Mouse (Mus musculus): ENCODE results near the gene Gbp4.
"Not testable (repeated sequence)": the region's sequence is repeated elsewhere in the genome, so short reads cannot be mapped to it uniquely, and the experiment has no call there.

Gbp4 gene

GRCm38 (mm10) chr5:105139409-105140088 is at the start of gene Gbp4, which contains the start of the genes Gbp9 and Gbp8:
TSS of gene Gbp4 (minus strand) at chr5:105139586.
TSS of gene Gbp9 (minus strand) at chr5:105139539.
TSS of gene Gbp8 (minus strand) at chr5:105139540.
- not testable (repeated sequence) for DNase-seq (ENCODE audit: low read depth, low spot score)

- DNase-seq (ENCODE audit: low read depth, low spot score) = no peak
Measured at GRCm38 (mm10) chr5:105181446-105181845, 42.1 kb upstream of the Gbp4 start.

DNA sequence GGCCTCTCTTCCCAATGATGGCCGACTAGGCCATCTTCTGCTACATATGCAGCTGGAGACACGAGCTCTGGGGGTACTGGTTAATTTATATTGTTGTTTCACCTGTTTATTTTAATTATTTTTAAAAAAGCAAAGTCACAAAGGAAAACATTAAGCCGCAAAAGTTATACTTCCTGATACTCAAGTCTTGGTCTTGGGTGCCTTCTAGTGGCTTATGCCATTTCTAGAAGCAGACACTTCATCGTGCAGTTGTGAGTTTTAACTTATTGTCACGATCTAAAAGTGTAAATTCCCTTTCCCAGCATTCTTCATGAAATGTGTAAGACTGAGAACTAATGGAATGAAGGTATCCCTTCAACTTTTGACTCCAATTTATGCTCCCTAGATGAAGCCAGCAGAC is 17.2 kb upstream of the Gbp4 start:
- no peak for DNase-seq (ENCODE audit: low read depth, low spot score)

GRCm38 (mm10) chr5:105154049-105154448 is 14.7 kb upstream of the Gbp4 start:
- DNase-seq (ENCODE audit: low read depth, low spot score) = no peak

GRCm38 (mm10) chr5:105148062-105148461 is 8.7 kb upstream of the Gbp4 start:
- not testable (repeated sequence) for DNase-seq (ENCODE audit: low read depth, low spot score)

DNA sequence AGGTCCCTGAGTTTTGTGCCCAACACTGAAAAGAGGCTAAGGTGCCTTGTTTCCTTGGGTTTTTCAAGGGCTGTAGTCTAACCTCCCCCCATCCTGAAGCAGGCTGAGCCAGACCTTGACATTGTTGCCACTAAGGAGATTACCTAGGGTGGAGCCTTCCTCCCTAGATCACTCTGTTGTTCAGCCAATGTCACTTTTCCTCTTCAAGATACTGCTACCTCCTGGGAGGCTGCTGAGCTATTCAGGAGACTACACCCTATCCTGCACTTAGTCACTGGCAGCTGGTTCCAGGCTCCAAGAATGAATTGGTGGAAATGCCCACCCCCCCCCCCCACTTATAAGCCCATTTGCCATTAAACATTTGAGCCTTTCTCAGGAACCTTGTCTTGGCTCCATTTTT is 7.1 kb upstream of the Gbp4 start:
- DNase-seq (ENCODE audit: low read depth, low spot score) = no peak

DNA sequence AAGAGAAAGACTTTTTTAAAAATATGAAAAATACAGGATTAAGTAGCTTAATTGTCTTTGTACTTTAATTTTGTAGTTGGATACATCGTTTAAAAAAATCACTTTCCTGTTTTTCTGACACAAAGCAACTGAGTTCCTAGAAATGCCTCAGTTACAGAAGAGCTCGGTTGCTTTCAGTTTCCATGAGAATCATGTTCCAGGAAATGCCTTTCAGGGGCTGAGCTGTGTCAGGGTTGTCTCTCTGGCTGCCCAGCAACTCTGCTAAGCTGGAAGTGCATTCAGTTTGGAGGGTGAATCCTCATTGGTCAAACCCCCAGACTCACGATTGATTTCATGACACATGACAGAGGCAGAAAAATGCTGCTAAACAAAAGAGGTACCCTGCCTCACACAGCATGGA is 6.3 kb upstream of the Gbp4 start:
- not testable (repeated sequence) for DNase-seq (ENCODE audit: low read depth, low spot score)

- not testable (repeated sequence) for DNase-seq (ENCODE audit: low read depth, low spot score)
Measured at GRCm38 (mm10) chr5:105140089-105140810, 864 bp upstream of the Gbp4 start.

DNA sequence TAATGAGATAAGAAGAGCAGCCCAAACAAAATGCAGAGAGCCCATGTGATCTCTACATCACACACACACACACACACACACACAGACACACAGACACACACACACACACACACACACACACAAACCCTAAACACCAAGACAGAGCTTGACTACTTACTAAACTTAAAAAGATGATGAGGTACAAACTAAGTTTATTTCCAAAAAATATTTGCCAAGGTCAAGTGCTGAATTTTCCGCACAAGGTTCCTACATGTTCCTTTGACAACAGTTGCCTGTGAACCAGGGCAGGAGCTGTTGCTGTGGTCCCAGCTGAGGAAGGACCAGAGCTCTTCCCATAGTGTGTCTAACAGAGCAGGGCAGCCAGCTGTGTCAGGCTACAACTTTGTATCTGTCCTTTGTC is 480 bp downstream of the Gbp4 start:
- DNase-seq (ENCODE audit: low read depth, low spot score) = no peak

GRCm38 (mm10) chr5:105136706-105137304 is 2.6 kb downstream of the Gbp4 start:
- DNase-seq (ENCODE audit: low read depth, low spot score) = not testable (repeated sequence)

DNA sequence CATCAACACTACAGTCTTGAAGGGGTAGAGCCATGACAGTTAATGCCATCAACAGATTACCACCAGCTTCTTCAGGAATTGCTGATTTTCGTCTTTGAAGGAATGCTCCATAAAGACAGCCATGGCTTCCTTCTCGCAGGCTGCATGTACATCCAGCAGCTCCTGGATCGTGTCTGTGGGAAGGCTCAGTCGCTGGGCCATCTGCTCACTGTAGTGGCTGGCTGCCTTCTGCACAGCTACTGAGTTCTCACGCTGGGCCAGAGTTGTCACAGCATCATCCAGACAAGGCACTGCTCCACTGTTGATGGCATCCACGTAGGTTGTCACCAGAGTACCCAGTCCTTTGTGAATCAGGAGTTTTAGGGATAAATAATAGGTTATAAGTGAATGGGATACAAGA is 17.7 kb downstream of the Gbp4 start:
- not testable (repeated sequence) for DNase-seq (ENCODE audit: low read depth, low spot score)

GRCm38 (mm10) chr5:105115740-105116139 is 23.6 kb downstream of the Gbp4 start:
- no peak for DNase-seq (ENCODE audit: low read depth, low spot score)

DNA sequence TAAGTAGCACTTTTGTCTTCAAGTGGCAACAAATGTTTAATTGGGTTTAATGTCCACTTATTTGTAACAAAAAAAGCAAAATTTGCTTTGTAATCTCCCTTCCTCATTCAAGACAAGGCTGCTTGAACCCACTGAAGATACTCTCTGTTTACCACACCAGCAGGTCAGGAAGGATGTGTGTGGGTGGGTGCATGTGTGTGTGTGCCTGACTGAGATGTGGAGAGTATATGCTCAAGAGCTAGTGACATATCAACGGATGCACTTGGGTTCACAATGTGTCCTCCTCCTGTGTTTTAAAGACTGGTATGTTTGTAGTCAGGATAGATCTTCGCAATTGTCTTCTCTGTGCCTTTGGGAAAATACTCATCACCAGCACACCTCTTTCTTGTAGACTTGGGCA is 24.7 kb downstream of the Gbp4 start:
- DNase-seq (ENCODE audit: low read depth, low spot score) = no peak

DNA sequence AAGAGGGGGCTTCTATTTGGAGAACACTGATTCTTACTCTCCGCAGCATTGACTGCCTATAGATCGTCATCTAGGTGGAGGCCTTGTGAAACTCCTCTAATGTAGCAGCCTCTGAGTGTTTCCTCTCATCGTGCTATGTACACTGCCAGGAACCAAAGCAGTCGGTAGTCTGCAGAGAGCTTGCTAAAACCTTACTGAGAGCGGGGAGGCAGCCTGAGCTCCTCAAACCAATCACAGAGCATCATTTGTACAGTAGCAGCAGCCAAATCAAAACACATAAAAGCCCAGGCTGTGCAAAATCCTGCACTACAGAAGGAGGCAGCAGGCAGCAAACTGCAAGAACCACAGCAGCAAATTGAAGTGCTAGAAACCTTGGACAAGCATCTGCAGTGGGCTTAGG is 25.7 kb downstream of the Gbp4 start:
- DNase-seq (ENCODE audit: low read depth, low spot score) = no peak

DNA sequence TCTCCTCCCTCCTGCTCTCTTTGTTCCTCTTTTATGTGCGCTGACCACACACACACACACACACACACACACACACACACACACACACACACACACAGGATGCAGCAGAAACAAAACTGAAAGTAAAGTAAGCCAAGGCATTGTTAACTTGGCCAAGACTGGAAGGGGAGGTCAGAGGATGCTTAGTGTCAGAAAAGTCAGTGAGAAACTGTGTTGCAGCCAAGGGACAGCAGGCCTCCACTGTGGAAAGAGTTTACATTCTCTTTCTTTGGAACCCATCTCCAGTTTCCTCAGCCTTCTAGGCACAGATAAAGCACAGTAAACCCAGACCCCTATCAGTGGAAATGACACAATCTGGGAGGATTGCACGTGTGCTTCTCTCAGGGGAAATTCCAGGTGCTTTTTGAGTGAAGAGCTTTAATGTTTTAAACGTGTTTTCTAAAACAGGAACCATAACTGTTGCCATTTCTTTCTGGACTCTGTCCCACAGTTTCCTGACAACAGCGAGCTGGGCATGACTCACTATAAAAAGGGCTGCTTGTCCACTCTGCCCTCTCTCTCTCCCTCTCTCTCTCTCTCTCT is 29.0 kb downstream of the Gbp4 start:
- DNase-seq (ENCODE audit: low read depth, low spot score) = not testable (repeated sequence)

GRCm38 (mm10) chr5:105109775-105110174 is 29.6 kb downstream of the Gbp4 start:
- not testable (repeated sequence) for DNase-seq (ENCODE audit: low read depth, low spot score)

- DNase-seq (ENCODE audit: low read depth, low spot score) = not testable (repeated sequence)
Measured at GRCm38 (mm10) chr5:105105689-105106088, 33.7 kb downstream of the Gbp4 start.

GRCm38 (mm10) chr5:105081900-105082299 is 57.5 kb downstream of the Gbp4 start:
- DNase-seq (ENCODE audit: low read depth, low spot score) = no peak

DNA sequence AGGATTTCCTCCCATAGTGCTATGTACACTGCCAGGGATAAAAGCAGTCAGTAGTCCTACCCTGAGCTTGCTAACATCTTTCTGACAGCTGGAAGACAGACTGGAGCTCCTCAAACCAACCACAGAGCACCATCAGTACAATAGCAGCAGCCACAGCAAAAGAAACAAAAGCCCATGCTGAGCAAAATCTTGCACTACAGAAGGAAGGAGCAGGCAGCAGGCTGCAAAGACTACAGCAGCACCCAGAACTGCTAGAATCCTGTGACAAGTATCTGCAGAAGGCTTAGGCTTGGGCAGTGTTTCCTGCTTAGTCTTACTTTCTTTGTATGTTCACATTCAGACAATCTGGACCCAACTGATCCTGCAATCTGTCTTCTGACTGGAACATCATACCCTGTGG is 71.0 kb downstream of the Gbp4 start:
- not testable (repeated sequence) for DNase-seq (ENCODE audit: low read depth, low spot score)
